Mouse (Mus musculus) inflammation-experienced regulatory T-cells, adult 6 months (primary cell): ENCODE results near the gene Perm1. TPM values are rescaled to one million over a fixed set of nuclear protein-coding genes. Genes with fewer than 3 reads are reported as not detected.

Source experiments
- ATAC-seq: one replicate; pipeline ENCODE4 v1.8.0; 2017
- polyA plus RNA-seq, 3 experiments: library from polyadenylated mRNA; unstranded; fragments of 100-300 nt; shearing (Covaris generic); gene quantifications; one replicate each; pipeline ENCODE4 v1.2.1; 2017

The Perm1 gene
- polyA plus RNA-seq, 3 experiments from 2014 or later: 0.55 to 0.90 (median 0.74) TPM

GRCm38 (mm10) chr4:156249567-156249966, 33.9 kb downstream of the Perm1 start:
- no peak for ATAC-seq

GRCm38 (mm10) chr4:156251081-156251480, 35.4 kb downstream of the Perm1 start:
- ATAC-seq: no peak

GRCm38 (mm10) chr4:156252140-156252539, 36.5 kb downstream of the Perm1 start:
- ATAC-seq: no peak

DNA sequence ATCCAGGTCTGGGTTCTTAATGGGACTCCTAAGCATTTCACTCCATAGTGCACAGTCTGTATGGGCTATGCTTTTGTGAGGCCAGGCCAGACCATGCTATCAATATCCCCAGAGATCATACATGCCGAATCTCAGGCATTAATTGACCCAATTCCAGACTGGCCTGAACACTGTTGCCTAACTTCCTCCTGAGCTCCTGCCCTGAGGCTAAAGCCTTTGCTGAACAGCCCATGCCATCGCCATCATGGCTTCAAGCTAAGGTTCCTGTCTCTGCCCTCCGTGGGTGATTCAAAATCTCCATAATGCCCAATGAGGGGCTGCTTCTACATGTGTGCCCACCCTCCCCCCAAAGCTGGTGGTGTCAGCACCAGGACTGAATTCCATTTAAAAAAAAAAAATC, 37.0 kb downstream of the Perm1 start:
- no peak for ATAC-seq

DNA sequence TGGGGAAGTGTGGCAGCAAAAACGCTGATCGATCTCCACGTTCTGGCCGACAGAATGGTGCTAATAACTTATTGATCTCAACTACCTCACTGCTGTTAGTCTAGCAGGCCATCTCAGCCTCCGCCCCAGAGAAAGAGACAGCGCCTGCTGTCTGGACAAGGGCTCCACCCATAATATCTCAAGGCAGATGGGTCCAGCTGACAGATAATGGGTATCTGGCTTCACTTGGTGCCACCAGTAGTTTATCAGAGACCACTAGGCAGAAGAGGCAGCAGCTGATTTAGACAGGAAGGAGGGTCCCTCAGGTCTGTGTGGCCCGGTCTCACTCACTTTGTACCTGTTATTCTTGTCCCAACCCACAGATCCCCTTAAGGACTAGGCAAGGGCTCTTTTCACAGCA, 37.4 kb downstream of the Perm1 start:
- no peak for ATAC-seq

DNA sequence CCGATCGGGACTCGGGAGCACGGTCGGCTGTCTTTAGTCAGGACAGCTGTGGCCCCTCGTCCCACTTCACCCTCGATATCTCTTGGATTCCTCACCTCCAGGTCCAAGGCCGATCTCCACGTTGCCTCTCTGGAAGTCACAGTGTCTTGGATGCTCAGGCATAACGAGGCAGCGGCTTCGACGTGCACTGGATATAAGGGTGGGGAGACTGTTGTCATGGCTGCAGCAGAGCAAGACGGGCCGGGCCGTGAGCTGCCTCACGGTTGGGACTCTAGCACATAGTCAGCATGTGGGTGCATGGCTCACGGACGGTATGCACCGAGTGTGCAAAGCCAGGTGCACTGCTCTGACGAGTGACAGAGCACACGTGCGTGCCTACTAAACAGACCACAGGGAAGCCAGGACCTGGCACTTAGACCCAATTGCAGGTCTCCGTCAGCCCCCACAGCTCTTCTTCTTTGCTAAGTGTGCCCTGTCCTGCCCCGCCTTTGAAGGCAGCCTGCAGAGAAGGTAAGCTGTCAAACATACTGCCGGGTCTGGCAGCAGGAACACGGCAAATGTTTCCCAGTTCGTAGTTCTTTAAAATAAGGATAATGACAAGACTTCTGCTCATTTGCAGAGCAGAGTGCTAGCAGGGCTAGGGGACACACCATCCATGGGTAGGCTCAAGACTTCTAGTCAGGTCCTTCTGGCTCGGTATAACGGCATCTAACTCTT, 38.9 kb downstream of the Perm1 start:
- ATAC-seq: peak; percentile 20

DNA sequence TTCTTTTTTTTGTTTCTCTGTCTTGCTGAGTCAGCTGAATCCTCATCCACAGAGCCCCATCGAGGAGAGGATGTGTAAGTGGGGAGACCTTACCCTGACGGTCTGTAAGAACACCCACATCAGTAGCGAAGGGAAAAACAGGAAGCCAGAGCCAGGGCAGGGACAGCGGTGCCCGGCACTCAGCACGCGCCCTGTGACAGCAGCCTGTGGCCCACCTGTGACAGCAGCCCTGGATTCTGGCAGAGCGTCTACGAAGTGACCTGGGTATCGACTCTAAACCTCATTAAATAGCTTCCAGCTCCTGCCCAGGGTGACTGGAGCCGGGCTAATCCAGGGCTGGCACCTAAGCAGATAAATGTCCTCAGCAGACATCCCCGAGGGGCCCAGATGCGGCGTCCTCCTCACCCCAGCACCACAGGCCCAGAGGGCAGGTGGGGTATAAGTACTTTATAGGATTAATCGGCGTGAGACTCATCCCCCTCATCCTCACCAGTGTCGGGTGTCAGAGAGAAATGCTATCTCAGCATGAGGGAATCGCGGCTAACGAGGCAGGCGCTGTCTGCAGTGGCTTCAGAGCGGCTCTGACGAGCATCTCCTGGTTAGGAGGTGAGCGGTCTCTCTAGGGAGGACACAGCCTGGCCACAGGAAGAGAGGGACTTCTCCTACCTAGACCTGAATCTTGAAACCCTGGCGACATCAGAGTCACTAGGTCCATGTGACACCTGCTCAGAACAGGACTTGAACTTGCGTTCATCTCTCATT, 39.6 kb downstream of the Perm1 start, which contains the start of gene Samd11:
Samd11 (minus strand) TSS at position 580 of the 762 bp plus-strand sequence.
- ATAC-seq: peak; percentile 79

Other genes with a start within 250 kb of the Perm1 start
- gene B3galt6, start 223.2 kb upstream of the Perm1 start, polyA plus RNA-seq: 1 to 10 TPM in 1 of 3 experiments, under 1 TPM in 2; 0.63 to 1.0 (median 0.90) TPM
- gene Sdf4, start 223.0 kb upstream of the Perm1 start, polyA plus RNA-seq: 100 to 1,000 TPM; 489 to 506 (median 496) TPM
- 100 to 1,000 TPM; 682 to 810 (median 720) TPM for gene Tnfrsf4, start 202.0 kb upstream of the Perm1 start, polyA plus RNA-seq
- 100 to 1,000 TPM; 603 to 779 (median 637) TPM for gene Tnfrsf18, start 189.7 kb upstream of the Perm1 start, polyA plus RNA-seq
- 1 to 10 TPM in 1 of 3 experiments, under 1 TPM in 2; 0.26 to 1.1 (median 0.55) TPM for gene Ttll10, start 156.5 kb upstream of the Perm1 start, polyA plus RNA-seq
- 10 to 100 TPM in 2 of 3 experiments, 1 to 10 TPM in 1; 8.6 to 32.7 (median 20.0) TPM for gene 9430015G10Rik, start 105.9 kb upstream of the Perm1 start, polyA plus RNA-seq
- not detected for gene Rnf223, start 85.4 kb upstream of the Perm1 start, polyA plus RNA-seq
- gene Agrn, start 18.4 kb upstream of the Perm1 start, polyA plus RNA-seq: 1 to 10 TPM; 2.2 to 4.3 (median 4.2) TPM
- gene Isg15, start 15.1 kb upstream of the Perm1 start, polyA plus RNA-seq: 10 to 100 TPM; 34.7 to 48.9 (median 41.6) TPM
- 1 to 10 TPM; 2.9 to 5.3 (median 3.2) TPM for gene AW011738, start 12.6 kb upstream of the Perm1 start, polyA plus RNA-seq
- gene Plekhn1, start 19.0 kb downstream of the Perm1 start, polyA plus RNA-seq: 10 to 100 TPM in 1 of 3 experiments, 1 to 10 TPM in 2; 4.3 to 11.0 (median 8.1) TPM
- gene Noc2l, start 20.1 kb downstream of the Perm1 start, polyA plus RNA-seq: 10 to 100 TPM; 11.2 to 16.2 (median 15.7) TPM
- gene Samd11, start 39.8 kb downstream of the Perm1 start, polyA plus RNA-seq: 1 to 10 TPM; 2.5 to 4.0 (median 3.2) TPM
- gene Vmn2r-ps159, start 115.2 kb downstream of the Perm1 start, polyA plus RNA-seq: not detected